Mouse (Mus musculus) MEL (cell line): Measurements from ENCODE around the gene Trem1. TPM values are rescaled to one million over a fixed set of nuclear protein-coding genes. Genes with fewer than 3 reads are reported as not detected.

Experiments used
- DNase-seq: peaks from one replicate; pipeline ENCODE4 v3.0.0; 2011; ENCODE audit warnings: low read depth, low spot score
- H3K27ac ChIP-seq: 2 replicates; pipeline ENCODE4 v1.5.1; 2012; ENCODE audit warnings: low read depth, mild to moderate bottlenecking, control low read depth, low read length, moderate library complexity; ENCODE audit not compliant: control insufficient read depth
- H3K27me3 ChIP-seq, 2 experiments: fragments of 150-350 bp in 1 of 2; sonication (generic) in 1 of 2; 2 replicates each; pipeline ENCODE4 v1.6.1; 2012; ENCODE audit warnings: low read length in 2 of 2, mild to moderate bottlenecking in 2 of 2, improper control_type of control experiment in 1 of 2, moderate library complexity in 1 of 2; ENCODE audit not compliant: insufficient read depth in 2 of 2, control insufficient read depth in 1 of 2
- H3K36me3 ChIP-seq, 2 experiments: 2 replicates each; pipeline ENCODE4 v1.6.1; 2012 to 2014; ENCODE audit warnings: low read length in 2 of 2, improper control_type of control experiment in 1 of 2, inconsistent platforms in 1 of 2, mild to moderate bottlenecking in 1 of 2; ENCODE audit not compliant: insufficient read depth in 2 of 2, control insufficient read depth in 1 of 2
- H3K4me1 ChIP-seq, 2 experiments: fragments of 150-350 bp in 1 of 2; sonication (generic) in 1 of 2; 2 replicates each; pipeline ENCODE4 v1.6.1; 2012; ENCODE audit warnings: low read length in 2 of 2, improper control_type of control experiment in 1 of 2, mild to moderate bottlenecking in 1 of 2; ENCODE audit not compliant: insufficient read depth in 2 of 2, control insufficient read depth in 1 of 2
- H3K4me3 ChIP-seq, 2 experiments: fragments of 150-350 bp in 1 of 2; sonication (generic) in 1 of 2; 2 replicates each; pipeline ENCODE4 v1.5.1; 2012; ENCODE audit warnings: low read depth in 2 of 2, low read length in 2 of 2, mild to moderate bottlenecking in 2 of 2, moderate library complexity in 2 of 2, control low read depth in 1 of 2, improper control_type of control experiment in 1 of 2; ENCODE audit not compliant: control insufficient read depth in 1 of 2, insufficient read depth in 1 of 2
- H3K79me2 ChIP-seq: 2 replicates; pipeline ENCODE4 v1.6.1; 2012; ENCODE audit warnings: mild to moderate bottlenecking, low read length, moderate library complexity; ENCODE audit not compliant: control insufficient read depth, poor library complexity, insufficient read depth
- H3K9ac ChIP-seq: 2 replicates; pipeline ENCODE4 v1.6.1; 2012; ENCODE audit warnings: low read depth, mild to moderate bottlenecking, control low read depth, low read length, moderate library complexity; ENCODE audit not compliant: control insufficient read depth, poor library complexity, severe bottlenecking
- H3K9me3 ChIP-seq: fragments of 150-350 bp; sonication (generic); replicated peaks from 2 replicates; pipeline ENCODE4 v1.6.1; 2012; ENCODE audit warnings: mild to moderate bottlenecking, low read length, improper control_type of control experiment, moderate library complexity; ENCODE audit not compliant: insufficient read depth
- CHD1 ChIP-seq: IDR thresholded peaks from 2 replicates; pipeline ENCODE4 v1.6.1; 2012; ENCODE audit warnings: low read depth, mild to moderate bottlenecking, inconsistent platforms, low read length, improper control_type of control experiment
- CHD2 ChIP-seq: IDR thresholded peaks from 2 replicates; pipeline ENCODE4 v1.6.1; 2011; ENCODE audit warnings: low read length, improper control_type of control experiment
- E2F4 ChIP-seq: IDR thresholded peaks from 2 replicates; pipeline ENCODE4 v1.6.1; 2011; ENCODE audit warnings: low read depth, low read length, improper control_type of control experiment, borderline replicate concordance
- EP300 ChIP-seq, 2 experiments: IDR thresholded peaks; 2 replicates each; pipeline ENCODE4 v1.6.1; 2011; ENCODE audit warnings: improper control_type of control experiment in 2 of 2, low read length in 2 of 2, low read depth in 1 of 2, mild to moderate bottlenecking in 1 of 2
- ETS1 ChIP-seq: IDR thresholded peaks from 2 replicates; pipeline ENCODE4 v1.6.1; 2012; ENCODE audit warnings: low read depth, mild to moderate bottlenecking, inconsistent platforms, low read length, improper control_type of control experiment, moderate library complexity
- GATA1 ChIP-seq: IDR thresholded peaks from 2 replicates; pipeline ENCODE4 v1.6.1; 2011; ENCODE audit warnings: low read depth, low read length, improper control_type of control experiment
- JUND ChIP-seq: IDR thresholded peaks from 2 replicates; pipeline ENCODE4 v1.6.1; 2011; ENCODE audit warnings: low read depth, mild to moderate bottlenecking, improper control_type of control experiment, low read length
- KAT2A ChIP-seq: conservative IDR thresholded peaks from 2 replicates; pipeline ENCODE4 v1.6.1; 2012; ENCODE audit warnings: low read depth, low read length, improper control_type of control experiment, inconsistent platforms
- MAFK ChIP-seq: IDR thresholded peaks from 2 replicates; pipeline ENCODE4 v1.6.1; 2011; ENCODE audit warnings: low read depth, mild to moderate bottlenecking, low read length, improper control_type of control experiment, borderline replicate concordance
- MAZ ChIP-seq: IDR thresholded peaks from 2 replicates; pipeline ENCODE4 v1.6.1; 2012; ENCODE audit warnings: low read depth, mild to moderate bottlenecking, inconsistent platforms, low read length, improper control_type of control experiment
- MEF2A ChIP-seq: IDR thresholded peaks from 2 replicates; pipeline ENCODE4 v1.6.1; 2014; ENCODE audit warnings: low read depth, mild to moderate bottlenecking, inconsistent platforms, low read length, improper control_type of control experiment; ENCODE audit not compliant: poor library complexity, insufficient replicate concordance, severe bottlenecking; ENCODE audit errors: extremely low read depth
- MYB ChIP-seq: IDR thresholded peaks from 2 replicates; pipeline ENCODE4 v1.6.1; 2011; ENCODE audit warnings: mild to moderate bottlenecking, low read depth, low read length, improper control_type of control experiment
- NRF1 ChIP-seq: IDR thresholded peaks from 2 replicates; pipeline ENCODE4 v1.6.1; 2014; ENCODE audit warnings: low read depth, mild to moderate bottlenecking, inconsistent platforms, low read length, improper control_type of control experiment, moderate library complexity; ENCODE audit not compliant: poor library complexity, insufficient read depth, severe bottlenecking
- POLR2A ChIP-seq, 2 experiments: IDR thresholded peaks; 2 replicates each; pipeline ENCODE4 v1.6.1; 2011 to 2012; ENCODE audit warnings: low read length in 2 of 2, mild to moderate bottlenecking in 2 of 2, control low read depth in 1 of 2, improper control_type of control experiment in 1 of 2, low read depth in 1 of 2, moderate library complexity in 1 of 2; ENCODE audit not compliant: control insufficient read depth in 1 of 2, insufficient read depth in 1 of 2, poor library complexity in 1 of 2
- POLR2AphosphoS5 ChIP-seq: IDR thresholded peaks from 2 replicates; pipeline ENCODE4 v1.6.1; 2012; ENCODE audit warnings: low read depth, borderline replicate concordance, mild to moderate bottlenecking, inconsistent platforms, low read length, moderate library complexity, mixed read lengths
- RAD21 ChIP-seq: IDR thresholded peaks from 2 replicates; pipeline ENCODE4 v1.6.1; 2011; ENCODE audit warnings: mild to moderate bottlenecking, low read depth, low read length, improper control_type of control experiment
- RCOR1 ChIP-seq: IDR thresholded peaks from 2 replicates; pipeline ENCODE4 v1.6.1; 2012; ENCODE audit warnings: low read depth, mild to moderate bottlenecking, inconsistent platforms, low read length, improper control_type of control experiment
- SIN3A ChIP-seq: IDR thresholded peaks from 2 replicates; pipeline ENCODE4 v1.6.1; 2012; ENCODE audit warnings: low read length, improper control_type of control experiment, inconsistent platforms
- TAL1 ChIP-seq: IDR thresholded peaks from 2 replicates; pipeline ENCODE4 v1.6.1; 2012; ENCODE audit warnings: mild to moderate bottlenecking, inconsistent platforms, low read length, moderate library complexity, mixed read lengths
- TCF12 ChIP-seq: IDR thresholded peaks from 2 replicates; pipeline ENCODE4 v1.6.1; 2014; ENCODE audit warnings: low read depth, mild to moderate bottlenecking, inconsistent platforms, low read length, improper control_type of control experiment, moderate library complexity
- USF2 ChIP-seq, 2 experiments: IDR thresholded peaks; 2 replicates each; pipeline ENCODE4 v1.6.1; 2011 to 2012; ENCODE audit warnings: improper control_type of control experiment in 2 of 2, low read length in 2 of 2, borderline replicate concordance in 1 of 2, inconsistent platforms in 1 of 2, low read depth in 1 of 2, mild to moderate bottlenecking in 1 of 2; ENCODE audit not compliant: insufficient read depth in 1 of 2
- ZMIZ1 ChIP-seq: IDR thresholded peaks from 2 replicates; pipeline ENCODE4 v1.6.1; 2012; ENCODE audit warnings: low read depth, mild to moderate bottlenecking, inconsistent platforms, low read length, improper control_type of control experiment, moderate library complexity
- ZNF384 ChIP-seq: IDR thresholded peaks from 2 replicates; pipeline ENCODE4 v1.6.1; 2012; ENCODE audit warnings: low read depth, mild to moderate bottlenecking, inconsistent platforms, low read length, improper control_type of control experiment
- polyA plus RNA-seq, 2 experiments: library from polyadenylated mRNA; stranded (reverse) in 1 of 2; unstranded in 1 of 2; fragments of >175 nt in 1 of 2; fragments of >200 nt in 1 of 2; gene quantifications; 2 replicates each; pipeline versions ENCODE4 v1.2.1 to v1.2.4; 2012; ENCODE audit warnings: low replicate concordance in 2 of 2, low read depth in 1 of 2; ENCODE audit not compliant: insufficient read length in 2 of 2, insufficient read depth in 1 of 2, missing spikeins in 1 of 2
- total RNA-seq: library from RNA; depleted of rRNA; stranded (reverse); fragments of 300-350 nt; gene quantifications from 2 replicates; pipeline ENCODE4 v1.2.3, GENCODE M21; 2012

Gene Trem1
- total and polyA plus RNA-seq, 3 experiments: 0.06 TPM; not detected in 2

GRCm38 (mm10) chr17:48256575-48256974, 24.0 kb downstream of the Trem1 start:
- H3K4me1 ChIP-seq: no peaks in the 10 kb centered on the region
- no peak overlapping the region for H3K9ac ChIP-seq
- H3K9me3 ChIP-seq: no peaks in the 10 kb centered on the region
- peaks cover 0 to 2% of the 10 kb centered on the region in 2 experiments; a peak in 3 of 4 replicates for H3K27me3 ChIP-seq
- no peak overlapping the region for H3K27ac ChIP-seq
- no peak for DNase-seq
- H3K79me2 ChIP-seq: no peaks in the 10 kb centered on the region
- TF ChIP-seq E2F4 (no peak), NRF1 (no peak), RAD21 (no peak), JUND (no peak), KAT2A (no peak), GATA1 (no peak), SIN3A (no peak), MEF2A (no peak), CHD1 (no peak), MAZ (no peak), ZNF384 (no peak), ZMIZ1 (no peak), USF2 (IDR thresholded peaks at IDR 0.05; ENCODE audit: borderline replicate concordance in 1 of 2, insufficient read depth in 1 of 2, low read depth in 1 of 2, low read length in 2 of 2) (no peak), EP300 (IDR thresholded peaks at IDR 0.05; ENCODE audit: low read depth in 1 of 2, low read length in 2 of 2) (no peak), POLR2AphosphoS5 (no peak)
- H3K4me3 ChIP-seq: no peak overlapping the region
- H3K36me3 ChIP-seq: no peaks in the 10 kb centered on the region

GRCm38 (mm10) chr17:48261868-48262267, 29.3 kb downstream of the Trem1 start:
- Histone ChIP-seq H3K79me2 (no peaks in the 10 kb centered on the region), H3K27ac (no peak overlapping the region), H3K36me3 (peaks cover 0 to 8% of the 10 kb centered on the region in 2 experiments; a peak in 2 of 4 replicates), H3K9ac (no peak overlapping the region), H3K4me1 (peaks cover 0 to 13% of the 10 kb centered on the region in 2 experiments; a peak in 2 of 4 replicates), H3K9me3 (no peaks in the 10 kb centered on the region), H3K4me3 (no peak overlapping the region), H3K27me3 (no peaks in the 10 kb centered on the region)
- no peak for DNase-seq
- no peak for TF ChIP-seq MYB
- no peak for TF ChIP-seq CHD2
- TF ChIP-seq RCOR1: no peak
- TF ChIP-seq ETS1: no peak
- TF ChIP-seq SIN3A: no peak
- no peak for TF ChIP-seq POLR2A (IDR thresholded peaks at IDR 0.05; ENCODE audit: control insufficient read depth in 1 of 2, insufficient read depth in 1 of 2, low read depth in 1 of 2, low read length in 2 of 2, poor library complexity in 1 of 2)
- no peak for TF ChIP-seq MEF2A
- no peak for TF ChIP-seq TAL1
- no peak for TF ChIP-seq TCF12
- TF ChIP-seq KAT2A: no peak
- TF ChIP-seq MAFK: no peak
